Mouse (Mus musculus): Measurements from ENCODE around the gene Npsr1.

Gene Npsr1

GRCm38 (mm10) chr9:24236461-24236860 lies 138.7 kb downstream of the Npsr1 start:
- no peak for DNase-seq (ENCODE audit: extremely low spot score, low spot score)

- DNase-seq (ENCODE audit: extremely low spot score, low spot score): no peak
These were observed 149.8 kb downstream of the Npsr1 start for GRCm38 (mm10) chr9:24247557-24247956.

DNA sequence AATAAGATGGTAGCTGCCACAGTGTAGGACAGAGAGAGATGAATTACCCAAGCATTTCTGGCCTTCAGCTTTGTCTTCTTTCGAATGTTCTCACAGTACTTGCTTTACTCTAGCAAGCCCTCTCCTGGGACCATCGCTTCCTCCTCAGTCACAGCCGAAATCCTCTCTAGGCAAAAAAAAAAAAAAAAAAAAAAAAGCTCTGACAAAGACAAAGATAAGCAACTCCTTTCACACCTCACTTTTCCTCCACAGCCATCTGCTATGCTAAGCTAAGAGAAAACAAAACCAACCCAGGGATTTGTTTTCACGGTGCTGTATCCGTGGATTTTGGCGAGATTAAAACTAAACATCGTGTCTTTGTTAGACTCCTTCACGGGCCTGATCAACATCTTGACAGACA lies 156.4 kb downstream of the Npsr1 start:
- DNase-seq (ENCODE audit: extremely low spot score, low spot score): no peak

DNA sequence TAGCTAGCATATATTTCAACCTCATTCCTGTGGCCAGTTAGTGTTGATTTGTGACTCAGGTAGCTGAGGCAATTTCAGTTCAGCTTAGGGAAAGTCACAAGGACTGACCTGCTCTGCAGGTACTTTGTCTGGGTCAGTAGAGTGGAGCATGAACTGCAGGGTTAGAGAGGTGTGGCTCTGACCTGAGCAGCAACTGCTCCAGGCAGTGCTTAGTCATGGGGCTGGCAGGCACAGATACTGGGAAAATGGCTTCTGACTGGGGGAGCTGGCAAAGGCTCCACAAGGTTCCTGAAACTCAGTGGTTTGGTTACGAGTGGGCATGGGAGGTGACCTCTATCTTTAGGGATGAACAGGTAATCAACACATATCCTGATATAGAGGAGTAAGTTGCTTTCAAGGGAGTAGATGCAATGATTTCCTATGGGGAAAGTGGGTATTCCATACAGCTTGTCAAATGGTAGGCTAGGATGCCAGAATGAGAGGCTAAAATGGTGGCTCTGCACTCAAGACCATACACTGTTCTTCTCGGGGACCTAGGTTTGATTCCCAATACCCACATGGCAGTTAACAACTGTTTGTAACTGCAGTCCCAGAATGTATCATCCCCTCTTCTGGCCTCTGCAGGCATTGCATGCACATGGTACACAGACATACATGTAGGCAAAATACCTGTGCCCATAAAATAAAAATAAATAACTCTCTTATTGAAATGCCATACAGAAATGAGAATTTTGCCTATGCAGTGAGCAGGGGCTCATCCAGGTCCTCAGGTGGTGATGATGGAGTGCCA lies 182.9 kb downstream of the Npsr1 start:
- no peak for DNase-seq (ENCODE audit: extremely low spot score, low spot score)

DNA sequence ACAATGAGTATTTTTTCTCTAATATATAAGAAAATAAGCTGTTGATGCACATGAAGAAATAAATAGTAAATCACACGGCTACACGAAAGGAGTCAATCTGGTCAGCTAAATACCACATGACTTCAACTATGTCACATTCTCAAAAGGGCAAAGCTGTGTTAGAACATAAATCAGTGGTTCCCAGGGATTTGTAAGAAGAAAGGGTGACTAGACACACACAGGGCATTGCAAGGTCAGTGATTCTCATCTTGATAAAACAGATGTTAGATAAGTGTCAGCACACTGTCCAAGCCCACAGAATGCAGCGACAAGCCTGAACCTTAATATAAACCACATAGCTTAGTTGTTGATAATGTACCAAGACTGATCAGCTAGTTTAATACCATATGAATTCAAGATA lies 184.8 kb downstream of the Npsr1 start:
- no peak for DNase-seq (ENCODE audit: extremely low spot score, low spot score)

GRCm38 (mm10) chr9:24283071-24283470 lies 185.3 kb downstream of the Npsr1 start:
- no peak for DNase-seq (ENCODE audit: extremely low spot score, low spot score)

- DNase-seq (ENCODE audit: extremely low spot score, low spot score): no peak
These were observed 185.7 kb downstream of the Npsr1 start for GRCm38 (mm10) chr9:24283536-24283935.

- DNase-seq (ENCODE audit: extremely low spot score, low spot score): no peak
These were observed 186.7 kb downstream of the Npsr1 start for GRCm38 (mm10) chr9:24284239-24285084.

GRCm38 (mm10) chr9:24285419-24285818 lies 187.6 kb downstream of the Npsr1 start:
- DNase-seq (ENCODE audit: extremely low spot score, low spot score): no peak

- no peak for DNase-seq (ENCODE audit: extremely low spot score, low spot score)
These were observed 193.6 kb downstream of the Npsr1 start for GRCm38 (mm10) chr9:24291385-24291784.

- no peak for DNase-seq (ENCODE audit: extremely low spot score, low spot score)
These were observed 195.6 kb downstream of the Npsr1 start for GRCm38 (mm10) chr9:24293252-24293959.

DNA sequence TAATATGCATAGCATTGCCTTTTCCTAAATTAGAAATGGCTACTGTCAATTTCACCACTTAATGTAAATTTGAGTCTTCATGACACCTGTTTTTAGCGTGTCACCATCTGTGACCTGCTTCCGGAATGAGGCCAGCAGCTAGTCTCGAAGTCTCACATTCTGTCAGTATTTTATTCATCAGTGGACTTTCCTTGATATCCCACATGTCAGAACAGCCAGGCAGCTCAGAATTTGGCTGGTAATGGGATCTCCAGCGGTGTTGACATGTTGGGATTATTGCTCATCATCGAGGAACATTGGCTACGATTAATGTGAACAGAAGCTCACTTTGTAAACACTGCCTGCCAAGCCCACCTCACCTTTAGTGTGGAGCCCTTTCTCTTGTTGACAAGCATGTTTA lies 205.1 kb downstream of the Npsr1 start:
- no peak for DNase-seq (ENCODE audit: extremely low spot score, low spot score)

GRCm38 (mm10) chr9:24306990-24307389 lies 209.2 kb downstream of the Npsr1 start:
- DNase-seq (ENCODE audit: extremely low spot score, low spot score): no peak

DNA sequence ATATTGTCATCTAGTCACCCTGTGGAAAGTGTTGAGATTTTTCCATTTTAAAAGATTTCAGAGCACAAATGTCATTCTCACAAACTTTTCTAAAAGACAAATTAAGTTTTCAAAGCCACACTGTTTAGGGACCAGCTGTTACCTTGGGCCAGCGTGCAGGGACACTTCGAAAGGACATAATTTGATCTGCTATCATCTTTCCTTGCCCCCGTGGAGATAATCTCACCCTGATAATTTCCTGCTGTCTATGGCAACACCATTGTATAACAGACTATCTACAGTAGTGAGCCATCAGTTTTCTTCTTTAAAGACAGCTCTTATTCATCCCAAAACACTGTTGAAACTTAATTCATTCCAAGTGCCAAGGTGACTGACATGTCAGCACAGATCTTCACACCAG lies 209.6 kb downstream of the Npsr1 start:
- DNase-seq (ENCODE audit: extremely low spot score, low spot score): no peak

DNA sequence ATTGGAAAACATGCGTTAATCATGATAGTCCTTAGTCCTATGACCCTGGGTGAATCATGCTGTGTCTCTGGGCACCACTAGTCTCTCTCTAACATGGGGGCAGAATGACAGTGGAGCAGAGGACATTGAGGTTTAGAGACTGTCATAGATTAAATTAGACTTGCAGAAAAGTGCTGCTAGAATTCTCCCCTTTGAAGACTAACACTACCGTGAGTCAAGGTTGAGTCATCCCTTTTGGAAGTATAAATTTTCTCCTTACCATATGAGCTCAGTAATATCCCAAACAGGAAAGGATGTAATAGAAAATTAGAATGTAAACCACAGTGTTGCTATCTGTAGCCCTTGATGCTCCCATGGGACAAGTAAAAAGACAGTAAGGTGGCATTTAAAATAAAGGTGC lies 218.0 kb downstream of the Npsr1 start:
- no peak for DNase-seq (ENCODE audit: extremely low spot score, low spot score)

DNA sequence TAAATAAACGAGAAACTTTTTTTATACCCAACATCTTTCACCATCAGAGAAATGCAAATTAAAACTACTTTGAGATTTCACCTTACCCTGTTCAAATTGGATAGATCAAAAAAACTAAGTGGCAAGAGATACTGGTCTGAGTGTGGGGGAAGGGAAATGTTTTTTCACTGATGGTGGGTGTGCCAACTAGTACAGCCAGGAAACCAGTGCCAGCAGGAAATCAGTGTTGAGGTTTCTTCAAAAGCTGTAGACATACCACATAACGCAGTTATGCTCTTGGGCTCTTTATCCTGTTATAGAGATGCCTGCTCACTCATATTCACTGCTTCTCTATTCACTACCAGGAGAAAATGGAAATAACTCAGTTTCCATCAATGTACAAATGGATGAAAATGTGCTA lies 233.9 kb downstream of the Npsr1 start:
- no peak for DNase-seq (ENCODE audit: extremely low spot score, low spot score)

DNA sequence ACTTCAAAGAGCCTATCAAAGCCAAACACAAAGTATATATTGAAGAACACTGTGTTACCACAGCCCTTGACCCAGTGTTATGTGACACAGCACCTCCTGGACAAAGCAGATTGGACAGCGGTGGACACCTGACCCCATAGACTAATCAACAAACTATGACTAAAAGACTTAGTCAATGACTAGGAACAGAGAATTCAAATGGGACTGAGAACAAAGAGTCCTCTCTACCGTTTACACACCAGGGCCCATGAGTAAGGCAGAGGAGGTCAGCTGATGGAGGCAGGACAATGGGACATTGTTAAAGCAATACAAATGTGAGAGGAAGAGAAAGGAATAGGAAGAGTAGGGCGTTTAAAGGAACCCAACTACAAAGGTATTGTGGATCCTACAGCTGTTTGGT lies 243.5 kb downstream of the Npsr1 start:
- DNase-seq (ENCODE audit: extremely low spot score, low spot score): no peak

DNA sequence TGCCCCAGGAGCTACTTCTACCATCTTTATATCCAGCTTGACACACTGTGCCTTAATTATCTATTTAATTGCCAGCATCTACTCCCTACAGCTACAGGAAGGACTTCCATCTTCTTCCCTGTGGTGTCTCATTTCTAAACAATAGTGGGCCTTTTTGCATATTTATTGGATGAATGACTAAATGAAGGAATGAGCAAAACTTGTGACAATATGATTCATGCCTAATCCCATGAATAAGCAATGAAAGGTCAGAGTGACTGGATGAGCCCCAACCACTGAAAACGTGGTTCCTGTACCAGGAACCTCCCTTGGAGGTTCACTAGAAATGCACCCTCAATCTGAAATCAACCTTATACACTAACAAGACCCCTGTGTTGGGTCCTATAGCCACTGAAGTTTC lies 249.2 kb downstream of the Npsr1 start:
- DNase-seq (ENCODE audit: extremely low spot score, low spot score): no peak

DNA sequence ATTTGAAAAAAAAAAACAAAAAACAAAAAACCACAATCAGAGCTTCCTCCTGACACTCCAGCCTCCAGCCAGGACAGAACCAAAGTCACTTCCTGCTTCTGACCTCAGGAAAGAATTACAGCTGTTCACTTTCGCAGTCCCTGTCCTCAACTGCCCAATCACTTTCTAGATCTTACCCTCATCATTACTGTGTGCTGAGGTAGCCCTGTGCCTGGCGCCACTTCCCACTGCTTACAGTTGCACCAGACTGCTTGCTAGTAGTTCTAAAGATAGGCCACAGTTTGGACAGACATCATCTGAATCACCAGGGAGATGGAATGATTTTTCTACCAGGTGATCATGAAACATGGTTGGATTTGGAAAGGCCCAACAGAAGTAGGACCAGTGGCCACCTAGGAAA lies 251.7 kb downstream of the Npsr1 start:
- no peak for DNase-seq (ENCODE audit: extremely low spot score, low spot score)

GRCm38 (mm10) chr9:24351402-24351801 lies 253.6 kb downstream of the Npsr1 start:
- no peak for DNase-seq (ENCODE audit: extremely low spot score, low spot score)
